Mouse (Mus musculus): ENCODE data around the gene Atg4b. TPM values are rescaled to one million over a fixed set of nuclear protein-coding genes. Genes with fewer than 3 reads are reported as not detected.

Atg4b gene
- 10 to 100 TPM; 32.3 to 41.2 TPM for total RNA-seq (2021)
- long read RNA-seq, experiment 1, full-length matches to known transcripts: 19 of 33 reads
- long read RNA-seq, experiment 1, partial matches to known transcripts: 11 of 33 reads
- long read RNA-seq, experiment 1, other reads (novel, unspliced or antisense): 3 of 33 reads
- long read RNA-seq, experiment 2, full-length matches to known transcripts: 23 of 31 reads
- long read RNA-seq, experiment 2, partial matches to known transcripts: 5 of 31 reads
- long read RNA-seq, experiment 2, other reads (novel, unspliced or antisense): 3 of 31 reads

GRCm38 (mm10) chr1:93751290-93751689 lies at the start of gene Atg4b:
TSS of gene Atg4b (plus strand) at chr1:93751500.
- DNase-seq: no peak

- no peak for DNase-seq
These were observed 49.2 kb upstream of the Atg4b start for GRCm38 (mm10) chr1:93702106-93702505.

- DNase-seq: no peak
These were observed 47.7 kb upstream of the Atg4b start for GRCm38 (mm10) chr1:93703472-93704048.

DNA sequence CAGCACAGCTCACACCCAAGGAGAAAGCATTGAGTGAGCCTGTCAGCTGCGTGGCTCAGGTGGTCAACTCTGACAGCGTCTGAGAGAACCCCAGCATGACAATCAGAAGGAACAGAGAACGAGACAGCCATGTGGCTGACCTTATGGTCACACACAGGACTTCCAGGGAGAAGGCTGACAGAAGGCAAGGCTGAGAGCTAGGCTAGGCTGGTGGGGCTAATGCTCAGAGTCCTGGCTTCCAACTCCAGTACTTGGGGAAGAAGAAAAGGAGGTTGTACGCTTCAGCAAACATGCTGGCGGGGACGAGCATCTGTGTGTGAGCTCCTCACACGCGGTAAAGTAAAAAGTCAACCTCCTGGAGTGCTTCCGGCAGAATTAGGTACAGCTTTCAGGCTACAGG lies 47.0 kb upstream of the Atg4b start:
- no peak for DNase-seq

- DNase-seq: no peak
These were observed 45.9 kb upstream of the Atg4b start for GRCm38 (mm10) chr1:93705389-93705788.

DNA sequence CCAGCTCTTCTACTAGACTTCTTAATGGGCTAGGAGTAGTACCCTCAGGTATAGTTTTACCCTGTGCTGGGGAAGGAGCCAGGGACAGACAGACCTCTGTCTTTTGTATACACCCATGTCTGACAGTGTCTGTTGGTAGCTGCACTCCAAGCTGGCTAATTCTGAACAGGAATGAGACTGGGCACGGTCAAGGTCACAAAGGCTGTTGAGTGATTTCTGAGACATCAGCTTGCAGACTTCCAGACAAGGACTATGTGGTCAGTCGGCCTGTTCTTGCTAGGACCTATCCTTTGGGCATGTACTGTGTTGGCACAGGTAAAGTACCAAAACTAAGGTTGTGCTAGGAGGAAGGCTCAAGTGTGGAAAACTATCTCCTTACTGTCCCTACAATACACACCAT lies 35.1 kb upstream of the Atg4b start:
- no peak for DNase-seq

- no peak for DNase-seq
These were observed 29.7 kb upstream of the Atg4b start for GRCm38 (mm10) chr1:93721557-93721956.

GRCm38 (mm10) chr1:93724623-93725022 lies 26.7 kb upstream of the Atg4b start:
- DNase-seq: no peak

DNA sequence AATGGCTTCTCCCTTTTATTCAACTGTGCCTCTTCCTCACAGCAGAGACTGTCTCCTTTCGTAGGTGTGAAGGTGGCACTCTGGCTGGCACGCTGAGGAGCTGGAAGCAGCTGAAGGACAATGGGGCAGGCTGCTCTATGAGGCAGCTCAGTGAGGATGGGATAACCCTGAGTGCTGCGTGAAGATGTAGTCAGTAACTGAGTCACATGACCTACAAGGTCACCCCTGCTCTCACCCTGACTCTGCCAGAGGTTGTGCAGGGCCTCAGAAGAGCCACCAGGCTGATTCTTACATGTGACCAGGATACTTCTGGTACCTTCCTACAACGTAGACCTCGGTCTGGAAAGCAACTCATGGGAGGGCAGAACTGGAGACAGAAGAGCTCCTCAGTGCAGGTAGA lies 25.6 kb upstream of the Atg4b start:
- no peak for DNase-seq

DNA sequence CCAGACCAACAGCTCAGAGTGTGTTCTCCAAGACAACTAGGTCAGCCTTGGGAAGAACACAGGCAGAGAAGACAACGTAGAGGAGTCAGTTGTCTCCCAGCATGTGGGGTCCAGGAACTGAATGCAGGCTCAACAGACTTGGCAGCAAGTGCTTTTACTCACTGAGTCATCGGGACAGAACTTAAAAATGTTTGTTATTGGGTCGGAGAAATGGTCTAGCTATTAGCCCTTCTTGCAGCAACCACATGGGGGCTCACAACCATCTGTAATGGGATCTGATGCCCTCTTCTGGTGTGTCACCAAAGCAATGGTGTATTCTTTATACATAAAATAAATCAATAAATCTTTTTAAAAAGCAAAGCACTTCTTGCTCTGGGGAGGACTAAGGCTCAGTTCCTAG lies 25.2 kb upstream of the Atg4b start:
- no peak for DNase-seq

DNA sequence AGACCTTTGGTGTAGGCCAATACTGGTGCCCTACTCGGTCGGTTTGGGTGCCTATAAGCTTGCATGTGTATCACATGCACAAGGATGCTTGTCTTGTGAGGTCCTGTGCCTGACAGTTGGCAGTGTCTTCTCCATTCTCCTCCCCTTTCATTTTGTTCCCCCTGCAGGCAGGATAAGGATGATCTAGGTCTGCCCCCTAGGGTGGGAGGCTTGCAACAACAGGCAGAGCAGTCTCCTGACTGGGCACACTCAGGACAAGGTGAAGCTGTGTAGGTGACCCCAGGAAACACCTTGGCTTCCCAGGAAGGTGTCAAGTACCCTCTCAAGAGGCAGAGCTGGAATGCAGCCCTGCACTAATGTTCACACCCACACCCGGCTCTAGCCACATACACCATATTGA lies 24.3 kb upstream of the Atg4b start:
- DNase-seq: peak; percentile 63

GRCm38 (mm10) chr1:93731103-93731502 lies 20.2 kb upstream of the Atg4b start:
- no peak for DNase-seq

DNA sequence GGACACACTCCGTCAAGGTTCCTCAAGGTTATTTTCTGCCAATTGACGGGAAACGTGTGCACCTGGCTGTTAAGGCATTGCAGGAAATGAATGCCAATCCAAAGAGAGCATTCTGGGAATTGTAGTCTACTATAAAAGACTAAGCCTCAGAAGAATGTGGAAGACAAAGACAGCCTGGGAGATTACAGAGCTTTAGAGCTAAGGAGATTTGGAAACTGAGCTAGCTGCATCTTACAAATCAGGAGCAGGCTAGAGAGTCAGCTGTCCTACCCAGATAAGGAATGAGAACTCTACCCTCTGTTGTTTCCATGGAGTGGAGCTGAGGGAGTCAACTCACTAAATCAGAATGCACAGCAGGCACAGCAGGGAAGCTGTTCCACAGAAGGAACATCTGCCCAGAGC lies 19.4 kb upstream of the Atg4b start:
- no peak for DNase-seq

GRCm38 (mm10) chr1:93735859-93736258 lies 15.4 kb upstream of the Atg4b start:
- DNase-seq: no peak

- DNase-seq: no peak
These were observed 13.6 kb upstream of the Atg4b start for GRCm38 (mm10) chr1:93737711-93738110.

DNA sequence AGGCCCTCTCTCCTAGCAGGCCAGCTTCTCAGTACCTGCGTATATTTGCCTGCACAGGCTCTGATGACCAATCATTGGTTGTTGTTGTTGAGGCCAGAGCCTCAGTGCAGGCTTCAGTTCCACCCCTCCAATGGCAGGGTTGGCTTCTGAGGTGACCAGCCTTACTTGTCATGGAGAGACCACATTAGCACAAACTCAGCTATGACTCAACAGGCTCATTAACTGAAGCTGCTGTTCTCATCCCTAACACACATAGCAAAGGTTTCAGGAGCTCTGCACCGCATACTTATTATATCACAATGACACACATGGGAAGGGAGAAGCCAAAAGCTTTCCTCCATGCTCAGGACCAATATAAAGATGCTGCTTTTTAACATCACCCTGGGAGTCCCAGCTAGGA lies 10.6 kb upstream of the Atg4b start:
- no peak for DNase-seq

DNA sequence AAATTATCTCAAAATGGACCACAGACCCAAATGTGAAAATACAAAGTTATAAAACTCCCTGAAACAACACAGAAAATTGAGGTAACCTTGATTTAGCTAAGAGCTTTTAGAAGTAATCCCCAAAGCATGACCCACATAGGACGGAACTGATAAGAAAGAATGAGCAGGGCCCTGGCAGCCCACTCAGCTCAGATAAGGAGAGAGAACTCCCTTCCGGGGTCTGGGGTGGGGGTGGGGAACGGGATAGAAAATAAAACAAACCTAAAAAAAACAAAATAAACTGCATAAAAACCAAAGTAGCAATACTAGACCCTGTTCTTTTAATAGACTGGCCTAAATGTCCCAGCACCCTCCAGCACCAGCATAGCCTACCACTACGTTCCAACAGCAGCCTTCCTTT lies 9.3 kb upstream of the Atg4b start:
- no peak for DNase-seq

DNA sequence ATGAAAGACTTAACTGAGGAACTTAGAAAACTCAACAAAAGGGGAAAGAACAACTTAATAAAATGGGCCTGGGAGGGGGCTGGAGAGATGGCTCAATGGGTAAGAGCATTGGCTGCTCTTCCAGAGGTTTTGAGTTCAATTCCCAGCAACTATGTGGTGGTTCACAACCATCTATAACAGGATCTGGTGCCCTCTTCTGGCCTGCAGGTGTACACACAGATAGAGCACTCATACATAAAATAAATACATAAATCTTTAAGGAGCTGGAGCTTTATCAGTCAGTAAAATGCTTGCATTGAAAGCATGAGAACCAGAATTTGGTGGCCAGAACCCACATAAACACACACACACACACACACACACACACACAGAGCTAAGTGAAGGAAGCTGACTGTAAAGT lies 8.4 kb upstream of the Atg4b start:
- DNase-seq: no peak

GRCm38 (mm10) chr1:93746179-93746578 lies 5.1 kb upstream of the Atg4b start:
- DNase-seq: no peak

- no peak for DNase-seq
These were observed 2.8 kb upstream of the Atg4b start for GRCm38 (mm10) chr1:93748539-93748938.

GRCm38 (mm10) chr1:93753911-93754572 lies 2.7 kb downstream of the Atg4b start:
- no peak for DNase-seq

DNA sequence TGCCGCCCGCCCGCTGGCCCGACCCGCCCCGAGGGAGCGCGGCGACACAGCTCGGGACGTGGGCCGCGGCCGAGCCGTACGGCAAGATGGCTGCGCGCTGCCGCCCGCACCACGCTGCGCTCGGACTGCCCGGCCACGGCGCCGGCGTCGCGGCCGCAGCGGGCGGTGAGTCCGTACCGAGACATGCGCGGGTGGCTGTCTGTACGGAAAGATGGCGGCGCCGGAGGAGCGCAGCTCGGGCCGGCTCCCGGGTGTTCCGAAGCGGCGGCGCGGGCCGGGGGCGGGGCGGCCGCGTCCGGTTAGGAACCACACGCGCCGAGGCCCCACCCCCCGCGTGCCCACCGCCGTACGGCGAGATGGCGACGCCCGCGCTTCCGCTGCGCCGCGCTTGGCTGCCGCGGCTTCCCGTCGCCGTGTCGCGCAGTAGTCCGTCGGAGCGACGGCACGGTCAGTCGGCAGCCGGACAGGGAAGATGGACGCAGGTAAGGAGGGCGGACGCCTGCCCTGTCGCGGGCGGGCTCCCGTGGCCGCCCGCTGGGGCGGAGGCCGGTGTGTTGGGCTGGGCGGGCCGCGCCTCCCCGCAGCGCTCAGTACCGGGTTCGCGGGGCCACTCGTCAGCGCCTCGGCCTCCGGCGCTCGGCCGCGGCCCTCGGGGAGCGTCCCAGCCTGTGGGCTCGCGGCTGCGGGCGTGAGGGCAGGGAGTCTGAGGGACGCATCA lies 3.4 kb downstream of the Atg4b start, which contains the start of gene Thap4:
Thap4 (minus strand) TSS at position 292 of the 718 bp plus-strand sequence.
- peak; percentile 94 for DNase-seq

DNA sequence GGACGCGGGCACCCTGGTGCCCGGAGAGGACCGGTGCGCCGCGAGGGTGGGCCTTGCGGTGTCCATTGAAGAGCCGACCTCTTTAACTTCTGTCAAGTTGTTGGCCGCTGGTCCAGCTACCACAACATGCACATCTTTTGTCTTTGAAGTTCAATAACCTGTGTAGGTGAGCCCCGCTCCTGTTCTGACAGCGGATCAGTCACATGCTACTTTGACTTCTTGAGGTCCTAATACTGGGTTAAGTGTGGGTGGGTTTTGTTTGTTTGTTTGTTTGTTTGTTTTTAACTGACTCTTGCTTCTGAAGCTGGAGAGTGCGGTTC lies 4.0 kb downstream of the Atg4b start:
- DNase-seq: no peak

Data from gastrocnemius, postnatal 10 days (tissue).